20 mouse cellular contexts compared by ENCODE assay signal in the genomic region with DNA sequence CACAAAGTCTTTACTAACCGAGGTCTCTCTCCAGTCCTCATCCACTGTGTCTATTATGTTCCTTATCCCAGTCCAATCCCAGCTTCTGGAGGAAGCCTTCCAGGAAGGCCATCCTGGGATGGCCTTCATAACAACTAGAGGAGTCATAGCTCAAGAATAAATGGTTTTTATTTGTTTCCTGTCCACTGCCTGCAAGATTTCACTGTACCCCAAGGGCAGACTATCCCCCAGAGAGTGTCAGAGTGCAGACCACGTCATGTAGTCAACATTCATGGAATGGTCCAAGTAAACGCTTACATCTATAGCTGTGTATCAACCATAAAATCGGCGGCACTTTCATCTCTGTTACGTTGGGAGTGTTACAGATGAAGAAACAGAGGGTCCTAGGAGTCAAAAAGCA.
DNase-seq lines count a peak whose midpoint lies in the region.
"Had no signal": no experiment of that assay in that cellular context is flagged by ENCODE, and none has a peak within 500 bp of the region (broad histone marks: within the 10 kb centered on the region; RNA-seq: fewer than 3 reads in every experiment).

No protein-coding gene starts in this region.

- no peaks in the 10 kb centered on the region for H3K27me3 ChIP-seq in forebrain, embryonic 10.5 days (ENCODE audit: poor library complexity, severe bottlenecking)
- H3K27me3 ChIP-seq: heart, embryonic 13.5 days; hindbrain, embryonic 15.5 days; liver, embryonic 15.5 days; lung, embryonic 15.5 days; midbrain, embryonic 13.5 days had no signal

- peak; percentile 7 for DNase-seq in gastrocnemius, adult 18-20 months (ENCODE audit: low spot score)
- no peak for DNase-seq in gastrocnemius, postnatal 25 days
- peak; percentile 28 to 45 for DNase-seq in heart, adult 9 months (ENCODE audit: low spot score in 2 of 2)
- no peak for DNase-seq in heart, postnatal 4 days
- DNase-seq in NIH3T3 (ENCODE audit: low read depth) = peak; percentile 78
- peak; percentile 26 for DNase-seq in kidney, postnatal 14 days
- DNase-seq in spleen, adult 18-20 months = no peak
- DNase-seq in forebrain, embryonic 10.5 days (ENCODE audit: extremely low spot score, low spot score) = no peak
- DNase-seq: cerebellum, adult 11-12 months; cerebellum, postnatal 10 days; liver; lung, postnatal 36 days; right cerebral cortex, postnatal 14 days had no signal

- no peaks in the 10 kb centered on the region for H3K4me1 ChIP-seq in forebrain, embryonic 10.5 days
- H3K4me1 ChIP-seq: heart, embryonic 13.5 days; hindbrain, embryonic 15.5 days; limb, embryonic 10.5 days; liver, embryonic 15.5 days; lung, embryonic 15.5 days; megakaryocyte, embryonic 14.5 days; midbrain, embryonic 13.5 days had no signal

- no peak overlapping the region for H3K27ac ChIP-seq in forebrain, embryonic 10.5 days
- H3K27ac ChIP-seq: heart, embryonic 13.5 days; hindbrain, embryonic 15.5 days; limb, embryonic 10.5 days; liver, embryonic 15.5 days; lung, embryonic 15.5 days; midbrain, embryonic 13.5 days had no signal

- no peaks in the 10 kb centered on the region for H3K36me3 ChIP-seq in forebrain, embryonic 10.5 days (replicated peaks)
- H3K36me3 ChIP-seq: heart, embryonic 13.5 days; hindbrain, embryonic 15.5 days; limb, embryonic 10.5 days; liver, embryonic 15.5 days; lung, embryonic 15.5 days; midbrain, embryonic 13.5 days had no signal

- no peaks in the 10 kb centered on the region for H3K9me3 ChIP-seq in forebrain, embryonic 10.5 days
- H3K9me3 ChIP-seq: heart, embryonic 13.5 days; hindbrain, embryonic 15.5 days; limb, embryonic 10.5 days; liver, embryonic 15.5 days; midbrain, embryonic 13.5 days had no signal

- no peak overlapping the region for H3K4me3 ChIP-seq in forebrain, embryonic 10.5 days
- H3K4me3 ChIP-seq: heart, embryonic 13.5 days; hindbrain, embryonic 15.5 days; limb, embryonic 10.5 days; liver, embryonic 15.5 days; lung, embryonic 15.5 days; megakaryocyte, embryonic 14.5 days; midbrain, embryonic 13.5 days had no signal

- WGBS in forebrain, embryonic 10.5 days = 92% methylated on average over 6 of the region's 6 CpGs

Comparison
In these comparisons a context has a peak if more than half of its experiments do, and no peak if none do; other contexts are left out.
1. DNase-seq: peak in gastrocnemius, adult 18-20 months (single experiment), heart, adult 9 months (2 of 2), NIH3T3 (single experiment) and kidney, postnatal 14 days (single experiment); none in gastrocnemius, postnatal 25 days (single experiment), heart, postnatal 4 days (single experiment), spleen, adult 18-20 months (0 of 2) and forebrain, embryonic 10.5 days (single experiment).